Mouse (Mus musculus) heart, adult 2 months (tissue): ENCODE measurements around the gene Abr. TPM values are rescaled to one million over a fixed set of nuclear protein-coding genes. Genes with fewer than 3 reads are reported as not detected.
A peak's percentile ranks its signal among the peaks of the same experiment; 100 is the strongest.

Source experiments
- DNase-seq, 2 experiments: peaks; one replicate each; pipeline ENCODE4 v3.0.0; 2021
- H3K27ac ChIP-seq: fragments of 200-600 bp; 2 replicates; pipeline ENCODE4 v1.8.1; 2022
- H3K27me3 ChIP-seq: fragments of 200-500 bp; 2 replicates; pipeline ENCODE4 v1.6.1; 2012; ENCODE audit warnings: mild to moderate bottlenecking, low read length, inconsistent platforms, mixed read lengths; ENCODE audit not compliant: control insufficient read depth, insufficient read depth
- H3K36me3 ChIP-seq: fragments of 200-500 bp; 2 replicates; pipeline ENCODE4 v1.6.1; 2012; ENCODE audit warnings: low read length, inconsistent platforms; ENCODE audit not compliant: control insufficient read depth, insufficient read depth
- H3K4me1 ChIP-seq: fragments of 200-500 bp; 2 replicates; pipeline ENCODE4 v1.6.1; 2011; ENCODE audit warnings: low read length; ENCODE audit not compliant: control insufficient read depth, insufficient read depth
- H3K4me3 ChIP-seq: fragments of 200-600 bp; 2 replicates; pipeline ENCODE4 v1.8.1; 2022
- H3K79me2 ChIP-seq: fragments of 200-500 bp; replicated peaks from 2 replicates; pipeline ENCODE4 v1.6.1; 2012; ENCODE audit warnings: mild to moderate bottlenecking, inconsistent platforms, low read length, moderate library complexity, mixed read lengths; ENCODE audit not compliant: control insufficient read depth, insufficient read depth
- H3K9ac ChIP-seq: fragments of 200-500 bp; 2 replicates; pipeline ENCODE4 v1.6.1; 2012; ENCODE audit warnings: low read depth, mild to moderate bottlenecking, control low read depth, inconsistent platforms, low read length, mixed read lengths
- CTCF ChIP-seq: fragments of 200-600 bp; IDR thresholded peaks from 2 replicates; pipeline ENCODE4 v1.8.1; 2022; ENCODE audit warnings: antibody characterized with exemption, mild to moderate bottlenecking, moderate library complexity
- EP300 ChIP-seq: fragments of 200-500 bp; IDR thresholded peaks from 2 replicates; pipeline ENCODE4 v1.6.1; 2011; ENCODE audit warnings: low read depth, low read length, control low read depth; ENCODE audit not compliant: insufficient read depth
- POLR2A ChIP-seq: fragments of 200-500 bp; IDR thresholded peaks from 2 replicates; pipeline ENCODE4 v1.6.1; 2011; ENCODE audit warnings: mild to moderate bottlenecking, low read depth, low read length, control low read depth; ENCODE audit not compliant: insufficient read depth
- whole genome bisulfite sequencing: fragments of 180-500 bp; shearing (Covaris S2); methylation state at CpG from one replicate; pipeline ENCODE4 v1.1.7; 2018; 5-methylcytosine and 5-hydroxymethylcytosine counted together
- intact Hi-C: fragments of 180-260 bp; cut with DNase I; formaldehyde crosslinking; loops from one replicate; pipeline ENCODE4 v1.15.1; 2025
- polyA plus RNA-seq: library from polyadenylated mRNA; depleted of rRNA; stranded (reverse); fragments of >200 nt; gene quantifications from 2 replicates; pipeline ENCODE4 v1.2.3, GENCODE M21; 2012
- total RNA-seq, 2 experiments: library from RNA; stranded (reverse); gene quantifications; 2 replicates each; pipeline ENCODE4 v1.2.3; 2021

Gene Abr
- total and polyA plus RNA-seq, 3 experiments, result 23.4 to 32.2 (median 26.6) TPM

DNA sequence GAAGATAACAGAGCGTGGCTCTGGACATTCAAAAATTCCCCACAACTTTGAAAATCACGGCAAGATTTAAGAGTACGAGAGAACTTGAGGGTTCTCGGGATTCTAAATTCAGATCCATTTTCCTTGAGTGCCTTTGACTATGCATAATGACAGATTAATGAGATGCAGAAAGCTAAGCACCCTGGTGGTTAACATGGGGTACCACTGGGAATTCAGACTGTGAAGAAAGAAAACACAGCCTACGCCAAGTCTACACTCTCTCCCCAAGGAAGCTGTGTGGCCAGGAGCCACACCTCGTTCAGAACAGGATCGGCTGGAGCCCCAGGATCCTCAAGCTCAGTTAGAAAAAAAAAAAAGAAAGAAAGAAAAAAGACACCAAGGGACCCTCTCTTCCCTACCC is 229.6 kb downstream of the Abr start:
- no peak overlapping the region for H3K9ac ChIP-seq
- no peaks in the 10 kb centered on the region for H3K27me3 ChIP-seq
- H3K4me1 ChIP-seq, result peaks cover 4% of the 10 kb centered on the region
- H3K36me3 ChIP-seq, result no peaks in the 10 kb centered on the region
- no peak overlapping the region for H3K4me3 ChIP-seq
- no peak for TF ChIP-seq EP300
- TF ChIP-seq CTCF, result no peak
- no peak for TF ChIP-seq POLR2A
- no peak overlapping the region for H3K27ac ChIP-seq
- intact Hi-C loops, result no loop called here
- 70% methylated on average over 7 of the region's 7 CpGs for WGBS
- DNase-seq, result no peak
- peaks cover 2% of the 10 kb centered on the region; the same call in 1 of the 2 replicates for H3K79me2 ChIP-seq

DNA sequence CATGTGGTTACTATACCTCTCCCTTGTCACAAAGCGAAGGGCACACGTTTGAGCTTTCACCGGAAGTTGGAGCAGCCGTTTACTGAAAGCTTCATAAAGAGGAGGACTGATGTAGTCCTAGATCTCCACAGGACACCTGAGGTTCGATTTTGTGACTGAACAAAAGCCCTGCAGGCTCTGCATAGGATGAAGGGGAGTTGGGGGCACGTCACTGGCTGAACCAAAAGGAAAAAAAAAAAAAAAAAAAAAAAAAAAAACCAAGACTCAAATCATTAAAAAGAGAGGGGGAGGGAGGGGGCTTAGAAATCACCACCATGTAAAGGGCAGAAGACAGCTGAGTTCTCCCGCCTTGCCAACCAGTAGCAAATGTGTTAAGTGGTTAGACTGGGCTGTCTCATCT is 233.4 kb downstream of the Abr start:
- Histone ChIP-seq H3K79me2 (peaks cover 3% of the 10 kb centered on the region; the same call in 1 of the 2 replicates), H3K27ac (no peak overlapping the region), H3K4me1 (no peaks in the 10 kb centered on the region; the same call in 1 of the 2 replicates), H3K27me3 (no peaks in the 10 kb centered on the region), H3K36me3 (no peaks in the 10 kb centered on the region), H3K4me3 (no peak overlapping the region), H3K9ac (no peak overlapping the region)
- TF ChIP-seq EP300, result no peak
- TF ChIP-seq CTCF, result no peak
- TF ChIP-seq POLR2A, result no peak
- DNase-seq, result no peak
- 73% methylated on average over 7 of the region's 7 CpGs for WGBS
- intact Hi-C loops, result no loop called here

DNA sequence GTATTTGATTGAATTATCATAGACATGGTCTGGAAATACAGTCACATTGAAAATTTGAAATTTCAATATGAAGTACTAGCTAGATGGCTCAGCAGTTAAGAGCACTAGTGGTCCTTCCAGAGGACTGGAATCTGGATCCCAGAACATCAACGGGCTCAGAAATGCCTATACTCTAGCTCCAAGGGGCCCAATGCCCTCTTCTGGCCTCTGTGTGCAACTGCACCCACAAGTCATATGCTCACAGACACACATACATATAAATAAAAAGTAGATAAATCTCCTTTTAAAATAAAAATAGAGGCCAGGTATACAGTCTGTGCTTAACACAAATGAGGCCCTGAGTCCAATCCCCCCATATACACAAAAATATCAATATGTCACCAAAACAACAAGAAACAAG is 235.0 kb downstream of the Abr start:
- no peak overlapping the region for H3K27ac ChIP-seq
- H3K9ac ChIP-seq, result no peak overlapping the region
- H3K4me3 ChIP-seq, result no peak overlapping the region
- WGBS, result 89% methylated on average over 1 of the region's 1 CpGs
- no peaks in the 10 kb centered on the region for H3K36me3 ChIP-seq
- intact Hi-C loops, result no loop called here
- no peaks in the 10 kb centered on the region for H3K27me3 ChIP-seq
- TF ChIP-seq EP300 (no peak), POLR2A (no peak), CTCF (peak; percentile 58)
- no peaks in the 10 kb centered on the region; the same call in 1 of the 2 replicates for H3K4me1 ChIP-seq
- DNase-seq, result no peak
- 0 out of 2 replicates have a peak, but pooled peaks cover 1% of the 10 kb centered on the region for H3K79me2 ChIP-seq

DNA sequence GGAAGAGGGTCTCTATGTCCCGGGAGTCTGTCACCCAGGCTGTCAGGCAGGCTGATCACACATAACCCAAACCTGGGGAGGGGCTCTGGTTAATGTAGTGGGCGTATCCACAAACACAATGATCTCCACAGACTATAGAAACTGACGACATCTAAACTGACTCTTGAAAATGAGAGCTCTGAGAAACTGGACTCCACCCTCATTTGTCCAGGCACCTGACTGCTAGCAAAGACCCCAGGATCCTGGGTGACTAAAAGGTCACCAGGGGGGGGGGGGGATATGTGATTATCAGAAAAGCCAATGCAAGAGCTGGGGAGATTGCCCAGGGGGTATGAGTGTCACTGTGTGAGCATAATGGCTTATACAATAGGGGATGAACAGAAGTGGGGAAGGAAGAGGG is 236.4 kb downstream of the Abr start:
- H3K4me3 ChIP-seq, result no peak overlapping the region
- intact Hi-C loops, result no loop called here
- DNase-seq, result no peak
- no peak overlapping the region for H3K9ac ChIP-seq
- 0 out of 2 replicates have a peak, but pooled peaks cover 1% of the 10 kb centered on the region for H3K79me2 ChIP-seq
- H3K4me1 ChIP-seq, result peaks cover 7% of the 10 kb centered on the region
- no peak for TF ChIP-seq EP300
- no peak for TF ChIP-seq CTCF
- TF ChIP-seq POLR2A, result no peak
- no peaks in the 10 kb centered on the region for H3K36me3 ChIP-seq
- no peaks in the 10 kb centered on the region for H3K27me3 ChIP-seq
- 78% methylated on average over 3 of the region's 3 CpGs for WGBS
- no peak overlapping the region; the same call in 1 of the 2 replicates for H3K27ac ChIP-seq

DNA sequence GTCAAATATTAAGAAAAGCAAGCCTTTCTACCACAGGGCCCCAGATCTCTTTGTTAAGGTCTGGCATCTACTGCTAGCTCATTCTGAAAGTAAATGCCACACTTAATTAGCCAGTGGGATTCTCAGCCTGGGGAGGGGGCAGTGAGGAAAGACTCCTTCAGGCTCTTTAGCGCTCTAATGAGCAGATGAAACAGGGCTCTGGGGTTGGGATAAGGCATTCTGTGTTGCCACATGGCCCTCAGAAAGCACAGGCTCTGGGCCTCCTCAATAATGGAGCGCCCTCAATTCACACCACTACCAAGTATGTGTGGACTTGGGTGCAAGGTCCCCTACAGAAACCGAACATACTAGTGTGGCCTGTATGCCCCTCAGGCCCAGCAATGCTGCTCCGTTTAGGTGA is 237.1 kb downstream of the Abr start:
- 0 out of 2 replicates have a peak, but pooled peaks cover 1% of the 10 kb centered on the region for H3K79me2 ChIP-seq
- H3K4me1 ChIP-seq, result peaks cover 10% of the 10 kb centered on the region
- H3K36me3 ChIP-seq, result no peaks in the 10 kb centered on the region
- H3K27me3 ChIP-seq, result no peaks in the 10 kb centered on the region
- H3K9ac ChIP-seq, result no peak overlapping the region
- no peak for DNase-seq
- peak overlapping the region; percentile 17; the same call in 1 of the 2 replicates for H3K27ac ChIP-seq
- 86% methylated on average over 4 of the region's 4 CpGs for WGBS
- TF ChIP-seq CTCF (no peak), POLR2A (no peak), EP300 (no peak)
- intact Hi-C loops, result no loop called here
- H3K4me3 ChIP-seq, result no peak overlapping the region

DNA sequence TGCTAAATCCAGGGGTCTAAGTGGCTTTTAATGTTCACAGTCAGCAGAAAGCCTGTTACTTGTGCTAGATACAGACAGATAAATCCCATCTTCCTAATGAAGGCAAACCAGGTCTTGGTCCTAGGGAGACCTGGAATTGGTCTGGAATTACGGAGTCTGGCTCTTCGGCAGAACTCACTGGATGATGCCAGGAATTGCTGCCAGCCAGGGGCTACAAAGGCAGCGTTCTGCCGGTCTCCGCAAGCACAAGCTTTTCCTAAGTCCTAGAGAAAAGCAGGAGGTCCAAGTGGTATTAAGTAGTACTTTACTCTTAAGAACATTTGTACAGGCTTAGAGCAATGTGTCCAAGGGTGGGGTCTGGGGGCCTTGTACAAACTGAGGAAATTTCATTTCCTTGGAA is 237.8 kb downstream of the Abr start:
- Histone ChIP-seq H3K27ac (peak overlapping the region; percentile 41; the same call in 1 of the 2 replicates), H3K4me1 (peaks cover 11% of the 10 kb centered on the region), H3K9ac (no peak overlapping the region), H3K4me3 (no peak overlapping the region), H3K27me3 (no peaks in the 10 kb centered on the region), H3K79me2 (0 out of 2 replicates have a peak, but pooled peaks cover 1% of the 10 kb centered on the region), H3K36me3 (no peaks in the 10 kb centered on the region)
- intact Hi-C loops, result no loop called here
- DNase-seq, result no peak
- TF ChIP-seq POLR2A, result no peak
- no peak for TF ChIP-seq CTCF
- no peak for TF ChIP-seq EP300
- 80% methylated on average over 5 of the region's 5 CpGs for WGBS
